Mouse (Mus musculus) cortical plate, adult 2 months (tissue): ENCODE measurements around the gene Hspg2.

Experiments used
- CTCF ChIP-seq: fragments of 200-500 bp; IDR thresholded peaks from 2 replicates; pipeline ENCODE4 v1.5.1; 2011; ENCODE audit warnings: mild to moderate bottlenecking, control low read depth, low read length; ENCODE audit not compliant: insufficient read depth; ENCODE audit errors: extremely low read depth
- POLR2A ChIP-seq: fragments of 200-500 bp; IDR thresholded peaks from 2 replicates; pipeline ENCODE4 v1.6.1; 2011; ENCODE audit warnings: mild to moderate bottlenecking, low read length, control low read depth; ENCODE audit not compliant: insufficient read depth; ENCODE audit errors: extremely low read depth

DNA sequence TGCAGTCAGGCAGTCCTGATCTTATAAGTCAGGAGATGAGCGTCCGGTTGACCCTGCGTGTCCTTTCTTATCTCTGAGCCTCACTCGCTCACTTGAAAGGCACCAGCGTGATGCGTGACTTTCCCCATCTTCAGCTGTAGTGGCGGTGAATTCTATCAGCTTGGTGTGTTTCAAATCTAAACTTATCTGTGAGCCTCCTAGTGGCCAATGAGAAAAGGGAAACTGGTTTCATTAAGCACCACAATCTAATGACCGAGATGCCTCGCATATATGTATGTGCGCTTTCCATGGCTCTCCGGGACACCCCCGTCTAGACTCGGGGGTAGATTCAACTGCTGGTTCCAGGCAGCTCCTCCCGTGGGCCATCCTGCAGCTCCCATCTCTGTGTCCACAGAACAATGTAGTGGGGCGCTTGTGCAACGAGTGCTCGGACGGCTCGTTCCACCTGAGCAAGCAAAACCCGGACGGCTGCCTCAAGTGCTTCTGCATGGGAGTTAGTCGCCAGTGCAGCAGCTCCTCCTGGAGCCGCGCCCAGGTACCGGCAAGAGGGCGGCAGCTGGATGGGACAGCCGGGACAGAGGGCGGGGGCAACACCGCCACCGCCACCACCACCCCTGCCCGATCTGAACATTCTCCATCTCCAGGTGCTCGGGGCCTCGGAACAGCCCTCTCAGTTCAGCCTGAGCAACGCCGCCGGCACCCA lies 49.6 kb downstream of the Hspg2 start:
- TF ChIP-seq CTCF (no peak), POLR2A (no peak)
